Mouse (Mus musculus) neural tube, embryonic 15.5 days (tissue): ENCODE measurements at regions not wholly inside any gene's neighbourhood (a gene's known extent, or its start where the extent isn't known, plus 50 kb on each side); places are given as distances from the start of the nearest gene placed in this dataset.

Experiments
- ATAC-seq: fragments of 200-750 bp; cut with Nextera tagmentation; 2 replicates; pipeline ENCODE4 v1.8.0; 2017; ENCODE audit warnings: mild to moderate bottlenecking, moderate TSS enrichment, moderate library complexity; ENCODE audit not compliant: low FRiP score
- H3K27ac ChIP-seq: fragments of 300-500 bp; sonication (generic); replicated peaks from 2 replicates; pipeline ENCODE4 v1.5.1; 2015; ENCODE audit warnings: mild to moderate bottlenecking, inconsistent platforms
- H3K27me3 ChIP-seq: fragments of 300-500 bp; sonication (generic); replicated peaks from 2 replicates; pipeline ENCODE4 v1.6.1; 2015; ENCODE audit warnings: inconsistent platforms
- H3K36me3 ChIP-seq: fragments of 300-500 bp; sonication (generic); 2 replicates; pipeline ENCODE4 v1.6.1; 2015; ENCODE audit warnings: inconsistent platforms
- H3K4me1 ChIP-seq: fragments of 300-500 bp; sonication (generic); 2 replicates; pipeline ENCODE4 v1.6.1; 2015; ENCODE audit warnings: inconsistent platforms
- H3K4me2 ChIP-seq: fragments of 300-500 bp; sonication (generic); 2 replicates; pipeline ENCODE4 v1.6.1; 2015; ENCODE audit warnings: inconsistent platforms, mild to moderate bottlenecking, moderate library complexity
- H3K4me3 ChIP-seq: fragments of 300-500 bp; sonication (generic); replicated peaks from 2 replicates; pipeline ENCODE4 v1.5.1; 2015; ENCODE audit warnings: mild to moderate bottlenecking, inconsistent platforms
- H3K9ac ChIP-seq: fragments of 300-500 bp; sonication (generic); replicated peaks from 2 replicates; pipeline ENCODE4 v1.6.1; 2015; ENCODE audit warnings: mild to moderate bottlenecking, inconsistent platforms
- H3K9me3 ChIP-seq: fragments of 300-500 bp; sonication (generic); replicated peaks from 2 replicates; pipeline ENCODE4 v1.6.1; 2016; ENCODE audit warnings: inconsistent platforms
- WGBS: fragments of 180-500 bp; shearing (Covaris S2); methylation state at CpG from one replicate; pipeline ENCODE4 v1.1.7; 2015; ENCODE audit warnings: mixed read lengths; 5-methylcytosine and 5-hydroxymethylcytosine counted together

DNA sequence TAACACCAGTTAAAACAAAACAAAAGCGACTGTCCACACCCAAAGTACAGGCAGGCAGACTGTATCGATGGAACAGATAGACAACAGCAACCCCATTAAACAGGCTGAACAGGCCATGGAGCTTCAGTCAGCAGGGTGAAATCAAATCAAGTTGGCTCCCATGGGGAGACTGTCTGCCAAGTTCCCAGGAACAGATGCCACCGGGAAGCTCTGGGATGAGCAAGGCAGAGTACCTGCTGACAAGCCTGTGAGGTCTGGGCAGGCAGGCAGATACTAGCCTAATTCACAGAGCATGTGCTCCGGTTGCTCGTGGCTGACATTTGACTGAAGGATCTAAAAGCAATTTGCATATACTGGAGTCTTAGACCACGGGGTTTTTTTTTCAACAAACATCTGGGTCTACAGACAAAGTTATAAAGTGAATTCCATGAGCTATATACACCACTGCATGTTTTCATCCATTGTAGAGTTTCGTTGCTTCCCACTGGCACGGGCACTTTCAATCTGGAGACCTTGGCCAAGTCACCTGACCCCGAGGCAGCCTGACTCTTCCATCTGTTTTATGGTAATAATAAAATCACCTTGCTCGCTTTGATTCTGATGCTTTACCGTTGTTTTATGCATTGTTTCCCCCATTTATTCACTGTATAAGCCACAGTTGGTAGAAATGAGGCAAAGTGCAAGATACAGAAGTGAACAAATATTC, 50.1 kb upstream of the Actbl2 start:
- Histone ChIP-seq H3K4me3 (no peak overlapping the region), H3K27me3 (no peaks in the 10 kb centered on the region), H3K9ac (no peak overlapping the region), H3K4me2 (no peak overlapping the region), H3K36me3 (no peaks in the 10 kb centered on the region), H3K27ac (no peak overlapping the region), H3K4me1 (no peaks in the 10 kb centered on the region), H3K9me3 (no peaks in the 10 kb centered on the region)
- WGBS = 75% methylated on average over 11 of the region's 11 CpGs
- no peak for ATAC-seq
